Mouse (Mus musculus) embryonic facial prominence, embryonic 10.5 days (tissue): ENCODE data around the gene Rpl23. TPM values are rescaled to one million over a fixed set of nuclear protein-coding genes. Genes with fewer than 3 reads are reported as not detected.
A peak's percentile ranks its signal among the peaks of the same experiment; 100 is the strongest.

ENCODE experiments used
- DNase-seq: peaks from one replicate; pipeline ENCODE4 v3.0.0-alpha.2; 2017; ENCODE audit warnings: low spot score
- H3K27ac ChIP-seq: fragments of 300-500 bp; sonication (generic); replicated peaks from 2 replicates; pipeline ENCODE4 v1.5.1; 2016; ENCODE audit warnings: mild to moderate bottlenecking
- H3K27me3 ChIP-seq: fragments of 300-500 bp; sonication (generic); replicated peaks from 2 replicates; pipeline ENCODE4 v1.6.1; 2016; ENCODE audit warnings: low read depth, mild to moderate bottlenecking; ENCODE audit not compliant: poor library complexity, severe bottlenecking
- H3K36me3 ChIP-seq: fragments of 300-500 bp; sonication (generic); replicated peaks from 2 replicates; pipeline ENCODE4 v1.6.1; 2016; ENCODE audit warnings: mild to moderate bottlenecking, moderate library complexity
- H3K4me1 ChIP-seq: fragments of 300-500 bp; sonication (generic); 2 replicates; pipeline ENCODE4 v1.6.1; 2016
- H3K4me3 ChIP-seq: fragments of 300-500 bp; sonication (generic); 2 replicates; pipeline ENCODE4 v1.5.1; 2016; ENCODE audit warnings: mild to moderate bottlenecking, moderate library complexity
- H3K9me3 ChIP-seq: fragments of 300-500 bp; sonication (generic); 2 replicates; pipeline ENCODE4 v1.6.1; 2016; ENCODE audit warnings: mild to moderate bottlenecking
- WGBS: fragments of 180-500 bp; shearing (Covaris S2); methylation state at CpG from one replicate; pipeline ENCODE4 v1.1.7; 2016; 5-methylcytosine and 5-hydroxymethylcytosine counted together
- polyA plus RNA-seq: library from polyadenylated mRNA; unstranded; fragments of >200 nt; fragmentation: Nextera tagmentation; extraction: Ambion mirVana; gene quantifications from 2 replicates; pipeline ENCODE4 v1.2.1, GENCODE M21; 2016

Gene Rpl23
- 481 and 487 TPM in 2 replicates for polyA plus RNA-seq

DNA sequence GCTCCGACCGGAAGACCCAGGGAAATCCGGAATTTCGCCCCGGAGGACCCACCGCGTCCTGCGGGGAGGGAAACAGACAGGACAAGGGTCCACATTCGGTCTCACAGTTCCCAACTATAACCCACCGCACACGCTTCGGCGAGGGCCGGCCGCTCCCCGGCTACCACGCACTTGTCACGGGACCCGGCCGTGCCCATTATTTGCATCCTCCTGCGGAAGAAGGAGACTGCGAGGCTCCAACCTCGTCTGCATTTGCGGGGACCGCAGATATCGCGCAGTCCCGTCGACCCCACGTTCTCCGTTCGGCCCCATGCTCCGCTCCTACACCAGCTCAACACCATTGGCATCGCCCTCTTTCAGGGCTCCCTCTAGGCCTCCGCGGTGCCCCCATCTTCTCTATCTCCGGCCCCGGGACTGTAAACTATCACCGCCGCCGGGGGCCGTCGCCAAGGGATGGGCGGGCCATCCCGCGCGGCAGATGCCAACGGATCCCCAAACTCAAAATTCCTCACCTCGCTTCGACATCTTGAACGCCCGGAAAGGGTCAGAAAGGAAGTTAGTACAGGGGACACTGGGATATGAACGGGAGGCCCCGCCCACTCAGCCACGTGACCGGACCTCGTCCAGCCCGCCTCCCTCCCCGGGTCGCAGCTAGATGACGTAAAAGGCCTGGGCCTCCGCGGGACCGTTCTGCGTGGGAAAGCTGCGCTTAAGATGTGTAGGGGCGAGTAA, at the start of gene Rpl23:
TSS of gene Rpl23 (minus strand) at position 606 of the 732 bp plus-strand sequence.
- peak; percentile 99 for DNase-seq
- H3K4me1 ChIP-seq = peaks cover 29% of the 10 kb centered on the region
- H3K4me3 ChIP-seq = peak within 1 kb of the TSS; percentile 98
- H3K27ac ChIP-seq = peak within 1 kb of the TSS; percentile 93
- no peaks in the 10 kb centered on the region for H3K27me3 ChIP-seq
- peaks cover 43% of the 10 kb centered on the region for H3K36me3 ChIP-seq
- no peaks in the 10 kb centered on the region for H3K9me3 ChIP-seq
- under 1% methylated on average over 67 of the region's 67 CpGs for WGBS

DNA sequence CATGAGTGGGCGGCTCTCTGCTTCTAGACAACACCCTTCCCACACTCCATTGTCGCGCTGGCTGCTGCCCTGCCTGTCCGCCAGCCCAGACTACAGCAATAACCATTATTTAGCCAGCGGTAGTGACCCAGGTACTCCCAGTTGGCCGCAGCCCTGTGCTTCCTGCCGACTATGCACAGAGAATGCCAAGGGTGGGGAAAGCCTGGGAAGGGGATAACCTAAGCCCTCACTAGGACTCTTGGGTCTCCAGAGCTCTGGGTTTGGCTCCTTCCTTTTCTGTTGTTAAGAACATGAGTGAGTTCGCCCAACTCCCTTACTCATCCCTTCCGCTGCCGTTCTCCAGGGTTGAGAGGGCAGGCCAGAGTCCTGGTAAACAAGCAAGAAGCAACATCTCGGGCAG, 49.8 kb upstream of the Rpl23 start:
- Histone ChIP-seq H3K27ac (no peak overlapping the region), H3K9me3 (no peaks in the 10 kb centered on the region), H3K27me3 (no peaks in the 10 kb centered on the region), H3K36me3 (peaks cover 94% of the 10 kb centered on the region), H3K4me1 (0 out of 2 replicates have a peak, but pooled peaks cover 2% of the 10 kb centered on the region), H3K4me3 (no peak overlapping the region)
- 88% methylated on average over 11 of the region's 11 CpGs for WGBS
- no peak for DNase-seq

DNA sequence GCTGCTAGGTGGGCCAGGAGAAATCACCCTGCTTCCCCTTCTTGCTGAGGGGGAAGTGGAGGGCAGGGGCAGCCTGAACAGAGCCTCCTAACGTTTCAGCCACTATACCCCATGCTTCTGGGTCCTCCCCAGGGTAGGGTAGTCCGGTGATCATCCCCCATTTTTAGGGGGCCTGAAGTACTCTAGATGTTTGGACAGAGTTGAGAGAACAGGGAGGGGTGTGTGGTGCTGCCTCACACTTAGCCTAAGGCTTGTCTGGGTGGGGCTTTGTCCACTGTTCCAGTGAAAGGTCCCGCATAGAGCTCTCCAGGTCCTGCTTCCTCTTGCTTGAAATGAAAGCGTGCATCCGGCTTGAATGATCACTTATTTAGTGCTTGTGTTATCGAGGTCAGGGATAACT, 48.3 kb upstream of the Rpl23 start:
- Histone ChIP-seq H3K27ac (no peak overlapping the region), H3K27me3 (no peaks in the 10 kb centered on the region), H3K4me1 (peaks cover 10% of the 10 kb centered on the region; the same call in 1 of the 2 replicates), H3K36me3 (peaks cover 94% of the 10 kb centered on the region), H3K4me3 (no peak overlapping the region), H3K9me3 (no peaks in the 10 kb centered on the region)
- no peak for DNase-seq
- WGBS = 86% methylated on average over 6 of the region's 6 CpGs

DNA sequence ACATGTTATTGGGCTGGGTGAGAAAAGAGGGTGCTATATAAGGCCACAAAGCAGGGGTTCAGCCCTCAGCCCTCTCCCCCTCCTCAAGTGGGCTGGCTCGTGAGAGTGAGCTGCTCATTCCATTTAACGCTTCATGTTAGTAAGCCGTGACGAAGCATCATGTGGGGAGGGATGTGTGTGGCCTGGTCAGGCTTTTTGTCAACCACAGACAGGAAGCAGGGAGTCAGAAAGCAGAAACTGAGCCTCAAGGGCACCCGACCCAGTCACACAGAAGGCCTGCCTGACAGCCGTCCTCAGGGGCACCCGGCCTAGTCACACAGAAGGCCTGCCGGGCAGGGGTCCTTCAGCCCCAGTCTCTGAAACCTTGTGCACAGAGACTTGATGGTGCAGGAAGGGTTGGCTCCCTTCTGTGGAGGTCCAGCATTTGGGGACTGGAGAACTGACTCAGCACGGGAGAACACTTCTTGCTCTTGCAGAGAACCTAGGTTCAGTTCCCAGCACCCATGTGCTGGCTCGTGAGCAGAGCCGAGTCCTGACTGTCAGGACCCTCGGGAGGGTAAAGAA, 47.8 kb upstream of the Rpl23 start:
- Histone ChIP-seq H3K4me3 (no peak overlapping the region), H3K27me3 (no peaks in the 10 kb centered on the region), H3K27ac (no peak overlapping the region), H3K4me1 (peaks cover 10% of the 10 kb centered on the region; the same call in 1 of the 2 replicates), H3K9me3 (no peaks in the 10 kb centered on the region), H3K36me3 (peaks cover 94% of the 10 kb centered on the region)
- no peak for DNase-seq
- whole genome bisulfite sequencing = 83% methylated on average over 12 of the region's 12 CpGs

DNA sequence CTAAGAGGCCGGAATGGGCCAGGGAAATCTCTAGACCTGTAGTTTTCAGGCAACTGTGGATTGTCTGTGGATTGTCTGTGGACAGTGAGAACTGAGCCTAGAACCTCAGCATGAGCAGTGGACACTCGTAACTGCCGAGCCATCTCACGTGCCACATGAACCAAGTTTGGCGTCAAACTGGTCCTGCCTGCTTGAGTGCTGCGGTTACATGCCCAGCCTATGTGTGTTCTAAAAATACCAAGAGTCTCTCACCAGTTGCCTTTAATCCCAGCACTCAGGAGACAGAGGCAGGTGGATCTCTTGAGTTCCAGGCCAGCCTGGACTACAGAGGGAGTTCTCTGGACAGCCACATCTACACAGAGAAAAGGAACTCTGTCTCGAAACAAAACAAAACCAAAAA, 47.1 kb upstream of the Rpl23 start:
- H3K4me1 ChIP-seq = peaks cover 12% of the 10 kb centered on the region
- H3K27ac ChIP-seq = no peak overlapping the region
- no peaks in the 10 kb centered on the region for H3K9me3 ChIP-seq
- H3K36me3 ChIP-seq = peaks cover 94% of the 10 kb centered on the region
- no peaks in the 10 kb centered on the region for H3K27me3 ChIP-seq
- 97% methylated on average over 7 of the region's 7 CpGs for WGBS
- no peak for DNase-seq
- H3K4me3 ChIP-seq = no peak overlapping the region

DNA sequence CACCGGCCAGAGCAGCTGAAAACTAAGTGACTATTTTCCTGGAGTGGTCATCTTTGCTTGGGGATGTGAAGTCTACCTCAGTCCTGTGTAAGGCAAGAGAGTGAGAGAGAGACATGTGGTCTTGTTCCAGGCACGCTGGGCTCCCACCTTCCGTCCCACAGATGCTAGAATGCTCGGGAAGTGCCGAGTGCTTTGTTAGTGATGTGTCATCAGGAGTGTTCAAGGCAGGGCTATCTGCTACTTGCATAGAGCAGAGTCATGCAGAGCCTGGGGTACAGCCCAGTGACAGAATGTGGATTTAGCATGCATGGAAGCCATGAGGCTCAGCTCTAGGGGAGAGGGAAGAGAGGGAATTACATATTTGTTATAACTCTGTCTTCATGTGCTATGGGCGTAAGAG, 45.4 kb upstream of the Rpl23 start:
- H3K4me1 ChIP-seq = peaks cover 20% of the 10 kb centered on the region
- H3K9me3 ChIP-seq = no peaks in the 10 kb centered on the region
- no peaks in the 10 kb centered on the region for H3K27me3 ChIP-seq
- peaks cover 95% of the 10 kb centered on the region for H3K36me3 ChIP-seq
- WGBS = 91% methylated on average over 6 of the region's 6 CpGs
- H3K4me3 ChIP-seq = no peak overlapping the region
- peak overlapping the region; percentile 10; the same call in 1 of the 2 replicates for H3K27ac ChIP-seq
- no peak for DNase-seq

DNA sequence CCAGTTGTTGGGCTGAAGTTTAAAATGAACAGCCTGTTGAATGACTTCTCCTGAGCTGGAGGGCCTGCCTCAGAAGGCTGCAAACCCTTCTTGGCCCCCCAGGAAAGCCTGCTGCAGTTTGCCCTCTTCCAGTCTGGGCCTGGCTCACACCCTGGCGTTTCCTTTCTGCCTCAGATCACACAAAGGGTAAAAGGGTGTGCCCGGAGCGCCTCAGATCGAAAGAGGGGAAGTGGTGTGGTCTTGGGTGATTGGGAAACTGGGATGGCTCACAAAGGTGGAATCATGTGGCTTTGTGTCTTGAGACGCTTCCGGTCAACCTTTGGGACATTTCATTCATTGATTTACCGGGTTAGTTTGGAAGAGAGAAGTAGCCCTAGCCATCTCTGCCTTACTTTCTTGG, 44.2 kb upstream of the Rpl23 start:
- no peak for DNase-seq
- 83% methylated on average over 7 of the region's 7 CpGs for WGBS
- Histone ChIP-seq H3K36me3 (peaks cover 90% of the 10 kb centered on the region), H3K4me1 (peaks cover 22% of the 10 kb centered on the region), H3K27me3 (no peaks in the 10 kb centered on the region), H3K27ac (0 out of 2 replicates have a peak overlapping the region, but pooled peaks have one; percentile 24), H3K4me3 (no peak overlapping the region), H3K9me3 (no peaks in the 10 kb centered on the region)

DNA sequence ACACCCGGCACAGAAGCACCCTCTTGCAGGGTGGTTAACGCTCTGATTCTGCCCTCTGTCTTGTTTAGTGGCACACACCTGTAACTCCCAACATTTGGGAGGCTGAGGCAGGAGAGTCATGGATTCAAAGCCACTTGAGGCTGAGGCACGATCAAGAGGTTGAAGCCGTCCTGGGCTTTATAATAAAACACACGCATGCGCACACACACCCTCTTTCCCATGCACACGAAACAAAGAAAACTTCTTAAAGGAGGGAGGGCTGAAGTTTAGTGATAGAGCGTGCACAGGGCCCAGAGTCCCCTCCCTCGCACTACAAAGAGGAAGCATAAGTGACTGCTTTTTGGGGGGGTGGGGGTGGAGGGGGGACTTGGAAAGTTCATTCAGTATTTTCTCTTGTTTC, 43.7 kb upstream of the Rpl23 start:
- Histone ChIP-seq H3K27ac (0 out of 2 replicates have a peak overlapping the region, but pooled peaks have one; percentile 24), H3K9me3 (no peaks in the 10 kb centered on the region), H3K4me1 (peaks cover 22% of the 10 kb centered on the region), H3K4me3 (no peak overlapping the region), H3K36me3 (peaks cover 92% of the 10 kb centered on the region), H3K27me3 (no peaks in the 10 kb centered on the region)
- no peak for DNase-seq
- 90% methylated on average over 9 of the region's 9 CpGs for WGBS

DNA sequence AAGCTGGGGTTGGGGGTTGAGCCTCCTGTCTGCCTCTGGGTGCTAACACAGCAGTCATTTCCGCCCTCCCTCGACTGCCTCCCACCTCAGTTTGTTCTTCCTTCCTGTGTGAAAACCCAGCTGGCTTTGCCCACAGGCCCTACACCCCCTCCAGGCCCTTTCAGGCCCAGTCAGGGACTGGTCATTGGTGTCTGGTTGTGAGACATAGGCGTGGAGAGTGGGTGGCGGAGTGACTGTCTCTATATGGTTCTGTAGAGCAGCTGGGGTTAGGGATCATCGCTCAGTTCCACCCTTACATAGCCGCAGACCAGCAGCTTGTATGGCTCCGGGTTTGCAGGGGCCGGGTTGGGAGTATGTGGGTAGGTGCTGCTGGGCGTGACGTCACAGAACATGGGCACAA, 43.1 kb upstream of the Rpl23 start:
- WGBS = 89% methylated on average over 10 of the region's 10 CpGs
- no peak overlapping the region; the same call in 1 of the 2 replicates for H3K27ac ChIP-seq
- H3K36me3 ChIP-seq = peaks cover 92% of the 10 kb centered on the region
- no peaks in the 10 kb centered on the region for H3K27me3 ChIP-seq
- peaks cover 25% of the 10 kb centered on the region for H3K4me1 ChIP-seq
- H3K4me3 ChIP-seq = no peak overlapping the region
- H3K9me3 ChIP-seq = no peaks in the 10 kb centered on the region
- no peak for DNase-seq

DNA sequence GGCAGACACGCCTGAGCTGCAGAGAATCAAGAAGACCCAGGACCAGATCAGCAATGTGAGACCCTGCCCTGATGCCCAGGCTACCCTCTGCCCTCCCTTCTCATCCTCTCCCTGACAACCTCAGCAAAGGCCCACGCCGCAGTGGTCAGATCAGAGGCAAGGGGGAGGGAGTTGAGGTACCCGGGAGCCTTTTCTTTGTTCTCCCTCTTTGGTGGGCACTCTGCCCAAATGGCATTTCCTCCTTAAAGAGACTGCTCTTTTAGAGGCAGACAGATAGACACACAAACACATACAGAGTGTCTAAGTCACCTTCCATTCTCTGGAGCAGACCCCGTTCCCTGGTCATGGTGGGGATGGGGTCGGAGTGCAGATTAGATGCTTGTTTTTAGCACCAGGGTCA, 42.7 kb upstream of the Rpl23 start:
- H3K27ac ChIP-seq = no peak overlapping the region; the same call in 1 of the 2 replicates
- WGBS = 84% methylated on average over 6 of the region's 6 CpGs
- no peak for DNase-seq
- H3K9me3 ChIP-seq = no peaks in the 10 kb centered on the region
- H3K27me3 ChIP-seq = no peaks in the 10 kb centered on the region
- peaks cover 27% of the 10 kb centered on the region for H3K4me1 ChIP-seq
- H3K36me3 ChIP-seq = peaks cover 90% of the 10 kb centered on the region
- H3K4me3 ChIP-seq = no peak overlapping the region

DNA sequence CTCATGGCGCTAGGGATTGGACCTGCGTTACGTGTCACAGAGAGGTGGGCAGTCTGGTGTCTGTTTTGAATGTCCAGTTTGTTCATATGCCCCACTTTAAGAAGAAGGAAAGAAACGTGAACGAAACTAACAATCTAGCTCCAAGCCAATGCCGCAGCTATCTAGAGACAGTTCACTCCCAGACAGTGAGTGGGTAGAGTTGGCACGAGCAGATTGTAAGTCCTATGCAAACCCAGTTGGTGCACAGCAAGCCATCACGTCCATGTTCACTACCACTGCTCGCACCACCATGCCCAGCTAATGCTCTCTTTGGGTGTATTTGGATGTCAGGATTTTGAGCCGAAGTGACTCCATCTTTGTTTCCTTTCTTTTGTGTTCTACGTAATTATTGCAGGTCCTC, 41.9 kb upstream of the Rpl23 start:
- peaks cover 87% of the 10 kb centered on the region for H3K36me3 ChIP-seq
- no peak overlapping the region for H3K4me3 ChIP-seq
- no peak for DNase-seq
- 95% methylated on average over 11 of the region's 11 CpGs for WGBS
- H3K4me1 ChIP-seq = peaks cover 34% of the 10 kb centered on the region
- no peaks in the 10 kb centered on the region for H3K9me3 ChIP-seq
- no peaks in the 10 kb centered on the region for H3K27me3 ChIP-seq
- no peak overlapping the region for H3K27ac ChIP-seq

DNA sequence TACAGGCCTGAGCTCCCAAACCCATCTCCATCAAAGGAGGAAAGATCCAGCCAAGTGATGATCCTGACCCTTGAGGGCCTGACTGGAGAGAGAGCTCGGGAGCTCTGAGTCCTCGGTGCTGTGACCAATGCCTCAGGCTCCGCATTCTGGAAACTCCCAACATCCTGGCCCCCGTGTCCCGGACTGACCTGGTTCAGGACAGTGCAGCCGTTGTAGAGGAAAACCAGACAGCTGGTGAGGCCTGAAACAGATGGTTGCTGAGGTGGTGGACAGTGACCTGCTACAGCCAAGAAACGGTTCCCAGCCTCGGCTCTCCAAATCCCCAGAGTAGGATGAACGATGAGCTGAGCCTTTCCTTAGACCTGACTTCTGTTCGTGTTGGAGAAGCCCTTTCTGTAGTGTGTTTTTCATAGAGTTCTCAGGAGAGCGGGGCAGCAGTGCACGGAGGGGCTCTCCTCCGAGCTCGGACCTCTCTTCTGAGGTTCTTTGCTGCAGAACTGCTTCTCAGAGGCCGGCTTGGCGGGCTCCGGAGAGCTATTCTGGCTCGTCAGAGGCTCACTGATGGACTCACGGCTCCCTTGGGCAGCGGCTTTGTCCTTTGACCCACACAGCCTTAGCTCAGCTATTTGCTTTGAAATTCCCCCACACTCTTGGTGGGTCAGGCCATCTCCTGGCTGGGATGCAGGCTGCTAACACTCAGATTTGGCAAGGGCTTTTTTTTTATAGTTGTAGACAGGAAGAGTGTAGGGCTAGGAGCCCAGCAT, 40.8 kb upstream of the Rpl23 start:
- H3K27me3 ChIP-seq = no peaks in the 10 kb centered on the region
- no peak for DNase-seq
- peaks cover 46% of the 10 kb centered on the region for H3K4me1 ChIP-seq
- no peaks in the 10 kb centered on the region for H3K9me3 ChIP-seq
- H3K36me3 ChIP-seq = peaks cover 87% of the 10 kb centered on the region
- H3K27ac ChIP-seq = peak overlapping the region; percentile 40
- no peak overlapping the region for H3K4me3 ChIP-seq
- 54% methylated on average over 20 of the region's 20 CpGs for WGBS
